Mouse (Mus musculus): ENCODE results near the gene Jazf1. TPM values are rescaled to one million over a fixed set of nuclear protein-coding genes. Genes with fewer than 3 reads are reported as not detected.

Gene Jazf1
- total RNA-seq, 2 experiments from 2014 or later = 36.8 to 37.8 TPM

DNA sequence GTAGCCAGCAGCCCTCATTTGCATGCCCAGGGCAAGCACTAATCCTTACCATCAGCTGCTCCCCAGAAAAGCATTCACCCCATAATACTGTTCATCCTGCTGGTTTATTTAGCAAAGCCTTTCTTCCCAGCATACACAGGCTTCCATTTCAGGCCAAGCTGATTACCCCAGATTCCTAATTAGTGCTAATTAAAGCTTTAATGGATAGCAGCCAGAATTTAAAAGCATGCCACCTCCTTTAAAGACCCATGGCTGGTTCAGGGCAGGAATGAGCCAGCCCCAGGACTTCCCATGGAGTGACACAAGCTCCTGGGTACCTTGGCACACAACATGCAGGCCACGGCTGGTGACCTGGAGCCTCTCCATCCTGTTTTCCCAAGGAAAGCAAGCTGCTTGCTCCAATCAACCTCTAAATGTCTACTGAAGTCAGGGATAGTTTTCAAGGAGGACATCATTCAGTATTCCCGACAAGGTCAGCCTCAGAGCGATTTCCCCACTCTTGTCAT, 243.4 kb downstream of the Jazf1 start:
- no peak for DNase-seq (ENCODE audit: extremely low spot score in 1 of 2, low spot score in 1 of 2)

DNA sequence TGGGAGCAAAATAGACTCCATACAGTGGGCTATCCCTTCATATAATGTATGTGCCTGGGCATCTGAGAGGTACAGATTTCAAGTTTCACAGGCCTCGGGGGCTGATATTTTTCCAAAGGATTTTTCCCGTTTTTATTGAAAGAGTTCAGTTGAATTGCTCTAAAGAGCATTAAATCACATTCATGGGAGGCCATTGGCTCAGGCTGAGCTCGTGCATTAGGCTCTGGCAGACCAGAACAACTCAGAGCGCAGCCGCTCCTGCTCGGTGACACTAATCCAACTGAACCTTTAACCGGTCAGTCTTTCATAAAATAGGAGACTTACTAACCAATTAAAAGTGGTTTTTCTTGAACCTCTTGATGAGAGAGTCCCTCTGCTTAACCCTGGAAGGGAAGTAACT, 245.4 kb downstream of the Jazf1 start:
- no peak for DNase-seq (ENCODE audit: extremely low spot score in 1 of 2, low spot score in 1 of 2)

DNA sequence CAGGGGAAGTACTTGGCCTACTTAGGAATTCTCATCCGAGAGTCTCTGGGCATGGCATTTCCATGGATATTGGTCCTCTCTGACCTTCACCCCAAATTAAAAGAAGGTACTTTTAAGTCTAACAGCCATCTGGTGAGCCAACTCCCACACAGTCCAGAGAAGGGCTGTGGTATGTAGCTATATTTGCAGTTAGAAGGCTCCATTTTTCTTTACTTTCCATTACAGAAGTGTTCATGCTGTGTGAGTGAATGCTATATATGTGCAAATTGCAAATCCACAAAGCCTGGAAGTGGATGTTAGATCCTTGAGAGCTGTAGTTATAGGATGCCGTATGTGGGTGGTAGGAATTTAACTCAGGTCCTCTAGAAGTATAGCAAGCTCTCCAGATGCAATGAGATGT, 245.8 kb downstream of the Jazf1 start:
- no peak for DNase-seq (ENCODE audit: extremely low spot score in 1 of 2, low spot score in 1 of 2)

DNA sequence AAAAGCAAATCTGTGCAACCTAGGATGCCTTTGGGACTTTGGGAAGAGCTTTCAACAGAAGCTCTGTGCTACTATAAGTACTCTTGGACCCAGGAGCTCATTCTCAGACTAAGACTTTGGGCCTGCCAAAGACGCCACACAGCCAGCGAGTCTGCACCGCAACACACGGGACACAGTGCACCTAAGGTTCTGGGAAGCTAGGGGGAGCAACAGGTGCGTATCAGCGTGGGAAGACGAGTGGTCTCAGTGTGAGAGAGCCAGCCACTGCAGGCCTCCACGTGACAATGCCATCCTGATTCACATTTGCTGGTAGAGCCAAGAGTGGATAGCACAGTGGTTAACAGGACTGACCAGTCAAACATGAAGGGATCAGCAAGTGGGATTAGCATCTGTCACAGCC, 249.1 kb downstream of the Jazf1 start:
- DNase-seq (ENCODE audit: extremely low spot score in 1 of 2, low spot score in 1 of 2) = no peak

DNA sequence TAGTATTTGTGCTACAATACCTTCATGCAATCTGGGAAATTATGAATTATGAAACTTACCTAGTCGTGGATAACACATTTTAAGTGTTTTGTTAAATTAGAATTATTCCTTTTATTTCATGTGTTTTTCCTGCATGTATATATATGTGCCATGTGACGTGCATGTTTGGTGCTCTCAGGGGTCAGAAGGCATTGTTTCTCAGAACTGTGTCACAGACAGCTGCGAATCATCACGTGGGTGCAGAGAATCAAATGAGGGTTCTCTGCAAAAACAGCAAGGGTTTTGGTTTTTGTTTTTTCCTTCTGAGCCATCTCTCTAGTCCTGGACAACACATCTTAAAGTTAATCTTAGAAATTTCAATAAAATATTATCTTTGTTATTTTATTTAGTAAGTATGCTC, 250.4 kb downstream of the Jazf1 start:
- DNase-seq (ENCODE audit: extremely low spot score in 1 of 2, low spot score in 1 of 2) = no peak

DNA sequence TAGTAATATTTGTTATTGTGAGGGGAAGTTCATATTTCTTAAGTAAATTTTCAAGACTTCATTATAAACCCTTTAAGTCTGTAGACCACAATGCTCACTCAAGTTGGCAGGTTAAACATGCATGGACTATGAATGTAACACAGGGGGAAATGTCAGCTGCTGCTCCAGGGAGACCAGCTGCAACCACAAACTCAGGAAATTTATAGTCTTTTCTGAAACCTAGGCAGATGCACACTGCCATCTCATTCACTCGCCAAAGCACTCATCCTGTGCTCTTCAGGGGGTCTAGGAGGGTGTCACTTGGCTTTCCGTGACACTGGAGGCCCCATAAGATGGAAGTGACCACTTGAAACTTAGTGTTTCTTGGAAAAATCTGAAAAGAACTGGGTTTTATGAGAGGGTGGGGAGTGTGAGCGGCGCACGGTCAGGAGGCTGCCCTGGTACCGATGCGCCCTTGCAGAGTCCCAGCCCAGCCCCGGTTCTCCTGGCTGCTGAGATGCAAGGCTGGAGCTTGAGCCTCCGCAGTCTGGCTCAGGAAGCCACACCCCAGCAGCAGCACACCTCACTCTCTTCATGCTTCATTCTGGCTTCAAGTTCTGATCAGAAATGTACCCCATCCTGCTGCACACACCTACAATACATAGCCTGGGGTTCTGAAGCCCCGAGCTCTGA, 251.1 kb downstream of the Jazf1 start:
- no peak for DNase-seq (ENCODE audit: extremely low spot score in 1 of 2, low spot score in 1 of 2)

DNA sequence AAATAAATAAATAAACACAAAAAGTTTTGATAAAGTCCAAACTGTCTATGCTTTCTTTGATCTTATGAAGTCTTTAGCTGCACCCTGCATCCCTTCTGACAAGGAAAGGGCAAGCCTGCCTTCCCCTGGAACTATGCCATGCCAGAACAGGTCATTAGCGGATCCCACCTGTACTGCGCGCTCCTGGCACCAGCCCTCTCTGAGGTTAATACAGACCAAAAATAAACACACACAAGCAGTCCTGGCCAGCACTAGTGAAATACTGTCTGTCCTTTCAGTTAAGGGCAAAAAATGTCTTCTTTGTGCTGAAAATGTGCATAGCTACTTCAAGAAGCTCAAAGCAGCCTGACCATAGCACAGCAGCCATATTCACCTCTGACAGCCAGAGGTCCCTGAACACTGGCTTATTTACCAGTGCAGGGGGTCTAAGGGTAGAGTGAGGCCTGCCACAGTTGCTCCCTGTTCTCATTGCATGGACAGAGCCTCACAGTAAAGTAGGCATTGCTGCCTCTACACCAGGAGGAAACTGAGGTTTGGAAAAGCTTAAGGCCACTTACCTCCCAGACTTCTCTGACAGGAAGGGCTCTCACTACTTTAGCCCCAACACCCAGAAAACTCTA, 263.1 kb downstream of the Jazf1 start:
- no peak for DNase-seq (ENCODE audit: extremely low spot score in 1 of 2, low spot score in 1 of 2)

DNA sequence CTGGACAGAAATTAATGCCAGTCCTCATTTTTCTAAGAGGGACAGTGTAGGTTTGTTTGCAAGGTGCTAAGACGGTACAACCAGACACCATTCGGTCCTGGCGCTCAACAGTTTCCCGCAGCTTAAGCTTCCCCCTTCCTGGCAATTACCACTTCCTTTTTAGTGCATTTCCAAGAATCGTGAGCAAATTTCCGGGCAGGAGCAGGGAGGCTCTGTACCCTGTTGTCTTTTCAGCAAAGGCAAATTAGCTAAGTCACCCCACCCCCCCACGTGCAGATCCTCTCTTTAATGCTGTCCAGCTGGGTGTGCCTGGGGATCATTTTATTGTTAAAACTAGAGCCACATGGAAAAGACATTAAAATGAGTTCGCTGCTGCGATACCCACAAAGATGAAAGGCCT, 266.2 kb downstream of the Jazf1 start:
- no peak for DNase-seq (ENCODE audit: extremely low spot score in 1 of 2, low spot score in 1 of 2)

DNA sequence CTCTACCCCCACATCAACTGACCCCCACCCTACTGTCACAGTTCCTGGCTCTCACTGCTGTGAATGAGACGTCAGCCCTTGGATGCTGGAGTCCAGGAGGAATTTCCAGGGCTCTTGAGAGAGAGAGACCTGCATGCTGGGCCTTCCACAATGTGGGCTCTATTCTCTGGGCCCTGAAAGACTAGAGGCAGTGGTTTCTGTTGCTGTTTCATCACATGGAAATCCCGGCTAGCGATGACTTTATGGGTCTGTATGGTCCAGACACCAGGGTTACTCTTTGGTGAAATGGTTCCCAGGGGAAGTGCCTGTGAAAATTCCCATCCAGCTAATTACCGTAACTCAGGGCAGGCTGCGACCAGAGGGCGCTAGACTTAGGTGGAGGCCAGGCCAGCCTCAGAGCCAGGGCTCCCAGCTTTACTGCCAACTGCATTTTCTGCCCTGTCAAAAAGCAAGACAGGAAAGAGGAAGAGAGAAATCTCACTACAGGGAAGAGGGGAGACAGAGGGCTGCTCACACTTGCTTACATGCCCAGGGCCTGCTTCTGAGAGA, 271.1 kb downstream of the Jazf1 start:
- DNase-seq (ENCODE audit: extremely low spot score in 1 of 2, low spot score in 1 of 2) = no peak

DNA sequence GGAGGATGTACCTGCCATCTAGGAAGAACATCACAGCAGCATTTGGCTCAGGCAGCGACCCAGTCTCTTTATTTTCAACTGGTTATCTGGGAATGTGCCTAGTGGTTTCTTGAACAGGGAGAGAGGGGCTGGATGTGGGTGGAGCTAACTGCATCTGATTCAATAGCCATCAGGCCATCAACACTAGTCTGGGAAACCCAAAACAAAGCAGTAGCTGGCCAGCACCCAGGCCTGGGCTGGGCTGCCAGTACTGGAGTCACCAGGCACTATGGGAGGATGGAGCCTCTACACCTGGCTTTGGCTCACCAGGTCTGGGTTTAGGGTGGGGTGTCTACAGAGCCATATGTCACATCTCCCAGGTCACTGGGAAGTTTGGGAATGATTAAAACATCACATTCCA, 271.7 kb downstream of the Jazf1 start:
- DNase-seq (ENCODE audit: extremely low spot score in 1 of 2, low spot score in 1 of 2) = no peak

DNA sequence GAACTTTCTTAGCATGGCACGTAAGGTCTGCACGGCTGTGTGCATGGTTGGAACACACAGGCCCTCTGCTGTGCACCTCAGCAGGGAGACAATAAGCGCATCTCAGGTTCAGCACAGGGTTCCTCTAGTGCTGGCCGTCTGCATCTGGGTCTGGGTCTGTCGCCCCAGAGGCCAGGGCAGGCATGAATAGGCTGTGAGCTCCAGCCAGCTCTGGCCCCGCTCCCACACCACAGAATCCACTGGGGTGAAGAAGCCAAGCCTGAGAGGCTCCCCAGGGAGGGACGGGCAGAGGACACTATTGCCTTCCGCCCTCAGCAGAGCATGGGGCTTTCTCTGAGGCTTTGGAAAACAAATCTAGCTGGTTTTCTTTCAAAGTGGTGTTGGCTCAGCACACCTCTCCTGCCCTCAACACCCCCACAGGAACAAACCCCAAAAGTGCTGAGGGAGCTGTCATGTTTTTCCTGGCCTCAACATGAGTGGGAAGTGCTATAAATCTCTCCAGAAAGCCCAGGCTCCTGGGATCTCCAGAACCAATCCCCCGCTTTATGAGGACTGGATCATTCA, 272.3 kb downstream of the Jazf1 start:
- no peak for DNase-seq (ENCODE audit: extremely low spot score in 1 of 2, low spot score in 1 of 2)

DNA sequence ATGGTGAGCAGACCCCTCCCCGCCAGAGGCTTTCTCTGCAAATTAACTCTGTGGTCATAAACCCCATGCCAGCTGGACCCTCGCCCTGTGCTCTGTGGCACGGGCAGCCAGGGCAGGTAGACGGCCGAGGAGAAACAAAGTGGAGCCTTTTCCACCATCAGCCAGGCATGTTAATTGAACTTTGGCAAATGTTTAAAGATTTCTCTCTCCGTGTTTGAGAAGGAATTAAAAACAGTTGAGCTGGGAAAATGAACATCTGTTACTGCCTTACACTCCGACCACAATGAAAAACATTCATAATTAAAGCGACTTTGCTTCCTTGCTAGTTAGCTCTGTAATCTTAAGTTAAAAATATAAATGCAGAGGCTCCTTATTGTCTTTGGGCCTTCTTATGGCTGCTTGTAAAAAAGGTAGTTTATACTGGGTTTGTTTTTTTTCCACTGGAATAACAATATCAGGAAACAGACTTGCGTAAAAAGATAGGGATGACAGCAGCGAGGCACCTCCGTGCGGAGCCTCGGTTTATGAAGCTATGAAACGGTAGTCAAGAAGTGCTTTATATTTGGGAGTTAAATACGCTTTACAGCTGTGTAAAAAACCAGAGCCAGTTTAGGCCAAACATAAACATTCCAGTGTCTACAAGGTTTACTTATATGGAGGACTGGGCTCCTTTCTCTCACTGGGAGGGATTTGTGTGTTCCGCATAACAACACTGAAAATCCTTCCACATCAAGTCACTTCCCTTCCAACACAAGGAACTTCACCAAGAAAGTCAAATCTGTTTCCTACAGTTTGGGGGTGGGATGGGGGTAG, 273.2 kb downstream of the Jazf1 start:
- DNase-seq (ENCODE audit: extremely low spot score in 1 of 2, low spot score in 1 of 2) = no peak

DNA sequence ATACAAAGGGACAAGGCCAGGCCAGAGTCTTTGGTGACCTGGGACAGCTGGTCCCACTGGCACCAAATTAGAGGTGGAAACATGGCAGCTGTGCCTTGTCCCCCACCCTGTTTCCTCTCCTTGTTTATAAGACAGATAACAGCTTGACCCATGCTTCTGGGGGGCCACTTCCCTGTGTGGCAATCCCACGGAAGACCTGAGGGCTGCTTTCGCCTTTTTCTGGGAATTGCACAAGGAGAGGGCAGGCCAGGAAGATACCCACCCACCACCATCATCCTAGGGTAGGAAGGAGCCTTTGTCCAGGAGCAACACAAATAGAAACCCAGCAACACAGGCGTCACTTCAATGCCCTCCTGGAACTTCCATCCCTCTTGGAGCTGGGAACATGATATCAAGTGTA, 276.0 kb downstream of the Jazf1 start:
- no peak for DNase-seq (ENCODE audit: extremely low spot score in 1 of 2, low spot score in 1 of 2)

DNA sequence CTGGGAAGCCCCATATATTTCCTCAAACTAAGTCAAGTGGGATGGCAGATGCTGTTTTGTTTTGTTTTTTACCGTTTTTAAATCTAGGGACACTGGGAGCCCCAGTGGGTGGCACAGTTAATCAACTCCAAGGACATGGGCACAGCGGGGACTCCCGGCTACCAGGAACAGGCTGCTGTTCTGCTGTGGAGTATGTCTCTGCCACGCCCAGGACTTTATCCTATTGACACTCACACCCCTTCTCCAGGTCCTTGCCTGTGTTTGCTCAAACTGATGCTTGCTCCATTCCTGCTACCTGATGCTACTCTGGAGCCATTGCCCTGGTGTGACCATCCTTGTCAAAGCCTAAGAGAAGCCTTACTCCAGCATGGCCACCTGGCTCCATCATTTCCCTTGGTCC, 277.6 kb downstream of the Jazf1 start:
- no peak for DNase-seq (ENCODE audit: extremely low spot score in 1 of 2, low spot score in 1 of 2)

DNA sequence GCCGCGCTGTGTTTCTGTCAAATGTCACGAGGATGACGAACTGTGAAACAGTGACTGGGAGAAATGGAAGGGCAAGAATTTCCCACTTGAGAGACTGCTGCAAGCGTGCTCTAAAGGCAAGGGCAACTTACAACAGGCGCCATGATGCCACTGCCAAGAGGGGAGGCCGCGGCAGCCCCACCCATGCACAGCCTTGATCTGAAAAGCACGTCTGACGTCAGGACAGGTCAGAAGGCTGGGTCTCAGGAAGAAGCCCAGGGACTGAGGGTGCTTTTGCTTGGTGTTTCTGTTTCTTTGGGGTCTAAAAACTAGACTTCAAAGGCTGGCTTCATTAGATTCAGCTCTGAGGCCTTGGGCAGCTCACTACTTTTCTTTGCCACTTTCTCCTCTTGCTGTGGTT, 278.1 kb downstream of the Jazf1 start:
- no peak for DNase-seq (ENCODE audit: extremely low spot score in 1 of 2, low spot score in 1 of 2)

DNA sequence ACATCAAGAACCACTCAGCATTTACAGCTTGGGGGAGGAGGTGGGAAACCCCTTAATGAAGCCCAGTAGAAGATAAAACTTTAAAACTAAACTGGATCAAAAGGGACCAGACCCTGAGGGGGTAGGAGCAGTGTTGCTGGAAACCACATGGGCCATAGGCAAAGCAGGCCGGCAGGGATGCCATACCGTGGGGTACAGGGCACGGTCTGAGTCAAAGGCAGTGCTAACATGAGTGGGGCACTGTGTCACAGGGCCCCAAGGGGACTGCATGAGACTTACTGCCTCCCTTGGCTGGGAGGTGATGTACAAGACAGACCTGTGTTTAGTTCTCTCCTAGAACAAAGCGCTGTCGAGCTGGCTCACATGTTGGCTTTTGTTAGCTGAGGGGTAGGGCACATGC, 288.9 kb downstream of the Jazf1 start:
- DNase-seq (ENCODE audit: extremely low spot score in 1 of 2, low spot score in 1 of 2) = no peak

DNA sequence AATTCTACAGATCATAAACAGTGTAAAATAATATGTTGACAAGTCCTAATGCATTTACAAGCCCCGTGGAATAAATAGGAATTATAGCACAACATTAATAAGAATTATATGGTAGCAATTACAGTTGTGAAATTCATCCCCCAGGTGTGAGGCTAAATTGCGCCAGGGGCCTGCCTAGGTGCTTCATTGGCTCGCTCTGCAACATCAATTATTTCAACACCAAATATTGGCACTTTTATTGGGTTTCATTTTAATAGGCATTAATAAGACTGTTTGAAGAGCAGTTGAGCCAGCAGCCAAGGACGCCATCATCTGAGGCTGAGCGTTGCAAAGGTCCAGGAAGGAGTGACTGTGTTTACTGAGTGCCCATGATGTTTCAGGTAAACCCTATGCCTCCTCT, 289.9 kb downstream of the Jazf1 start:
- no peak for DNase-seq (ENCODE audit: extremely low spot score in 1 of 2, low spot score in 1 of 2)

DNA sequence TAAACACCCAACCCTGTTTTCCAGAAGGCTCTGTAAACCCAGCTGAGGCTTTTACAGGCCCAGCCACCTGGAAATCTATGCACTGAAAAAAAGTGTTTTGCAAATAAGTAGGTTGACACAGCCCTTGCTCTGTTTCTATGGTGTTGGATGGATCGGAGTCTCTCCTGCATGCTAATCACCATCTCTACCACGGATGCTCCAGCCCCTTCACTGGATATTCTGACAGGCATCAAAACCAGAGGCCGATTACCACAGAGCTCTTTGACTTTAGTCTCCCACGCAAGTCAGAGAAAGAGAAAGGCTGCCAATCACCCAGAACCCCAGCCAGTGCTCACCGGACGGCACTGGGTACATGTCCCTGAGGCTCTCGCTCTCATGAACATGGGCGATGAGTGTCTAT, 291.4 kb downstream of the Jazf1 start:
- DNase-seq (ENCODE audit: extremely low spot score in 1 of 2, low spot score in 1 of 2) = no peak

DNA sequence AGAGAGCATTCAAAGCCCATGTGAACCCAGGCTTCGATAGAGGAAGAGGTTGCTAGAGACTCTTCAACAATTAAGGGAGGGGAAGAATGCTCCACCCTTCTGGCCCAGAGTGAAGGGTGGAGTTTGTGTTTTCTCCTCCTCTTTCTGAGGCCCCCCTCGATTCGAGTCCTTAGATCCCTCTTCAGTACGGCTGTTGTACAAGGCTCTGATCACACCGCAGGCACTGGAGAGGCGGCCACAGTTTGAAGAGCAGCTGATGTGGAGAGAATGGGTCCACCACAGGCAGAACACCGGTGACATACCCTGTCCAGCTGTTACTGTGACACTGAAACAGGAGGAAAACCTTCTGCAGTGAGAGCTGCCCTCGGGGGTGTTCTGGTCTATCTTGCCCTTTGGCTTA, 292.5 kb downstream of the Jazf1 start:
- no peak for DNase-seq (ENCODE audit: extremely low spot score in 1 of 2, low spot score in 1 of 2)

DNA sequence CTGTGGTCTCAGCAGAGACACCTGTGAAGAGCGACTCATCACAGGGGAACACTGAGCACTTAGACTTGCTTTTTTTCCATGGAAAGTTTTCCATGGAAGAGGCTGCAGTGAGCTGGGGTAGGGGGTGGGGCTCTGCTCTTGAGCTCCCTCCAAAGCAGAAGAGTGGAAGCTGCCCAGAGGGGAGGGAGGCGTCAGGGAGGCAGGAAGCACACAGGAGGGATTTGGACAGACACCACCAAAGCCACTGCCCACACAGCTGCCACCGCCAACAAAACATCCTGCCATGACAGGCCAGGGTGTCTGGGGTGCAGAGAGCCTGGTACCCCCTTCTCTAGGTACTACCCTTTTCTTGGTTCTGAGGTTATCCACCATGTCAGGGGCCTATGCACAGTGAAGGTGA, 293.1 kb downstream of the Jazf1 start:
- no peak for DNase-seq (ENCODE audit: extremely low spot score in 1 of 2, low spot score in 1 of 2)

DNA sequence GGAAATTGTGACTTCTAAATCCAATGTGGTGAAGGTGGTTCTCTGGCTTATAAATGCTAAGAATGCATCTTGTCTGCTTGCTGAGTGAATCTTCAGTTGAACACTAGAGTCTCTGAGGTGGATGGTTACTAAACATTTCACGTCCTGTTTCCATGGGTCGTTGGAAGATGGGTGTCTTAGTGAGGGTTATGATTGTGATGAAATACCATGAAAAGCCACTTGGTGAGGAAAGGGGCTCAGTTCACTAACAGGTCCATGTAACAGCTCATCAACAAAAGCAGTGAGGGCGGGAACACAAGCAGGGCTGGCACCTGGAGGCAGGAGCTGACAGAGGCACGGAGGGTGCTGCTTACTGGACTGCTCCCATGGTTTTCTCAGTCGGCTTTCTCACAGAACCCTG, 295.3 kb downstream of the Jazf1 start:
- DNase-seq (ENCODE audit: extremely low spot score in 1 of 2, low spot score in 1 of 2) = no peak
